Mouse (Mus musculus): ENCODE measurements around the gene Arhgef25.
A peak's percentile ranks its signal among the peaks of the same experiment; 100 is the strongest.

GRCm38 (mm10) chr10:127233141-127233540 is 43.3 kb upstream of the Arhgef25 start:
- TF ChIP-seq CTCF (IDR thresholded peaks at IDR 0.05; ENCODE audit: control insufficient read depth, insufficient read depth, insufficient replicate concordance, low read depth, low read length): peak; percentile 47; the same call in 1 of the 2 replicates
- no peak for TF ChIP-seq POLR2A (IDR thresholded peaks at IDR 0.05; ENCODE audit: control insufficient read depth, low read depth, low read length)

Data from testis, adult 2 months (tissue).